Mouse (Mus musculus) liver, adult 2 months (tissue): ENCODE measurements at regions not wholly inside any gene's neighbourhood (a gene's known extent, or its start where the extent isn't known, plus 50 kb on each side); places are given as distances from the start of the nearest gene placed in this dataset.
A peak's percentile ranks its signal among the peaks of the same experiment; 100 is the strongest.

Source experiments
- DNase-seq: peaks from one replicate; pipeline ENCODE4 v3.0.0-alpha.2; 2011; ENCODE audit warnings: low read depth, low spot score; ENCODE audit errors: extremely low read depth
- H3K27ac ChIP-seq: fragments of 200-500 bp; replicated peaks from 2 replicates; pipeline ENCODE4 v1.5.1; 2012; ENCODE audit warnings: low read depth, mild to moderate bottlenecking, control low read depth, inconsistent platforms, low read length; ENCODE audit not compliant: insufficient read depth
- H3K27me3 ChIP-seq: fragments of 200-500 bp; 2 replicates; pipeline ENCODE4 v1.6.1; 2012; ENCODE audit warnings: mild to moderate bottlenecking, moderate library complexity, low read length, inconsistent platforms; ENCODE audit not compliant: control insufficient read depth, insufficient read depth
- H3K36me3 ChIP-seq: fragments of 200-500 bp; 2 replicates; pipeline ENCODE4 v1.6.1; 2012; ENCODE audit warnings: low read length, inconsistent platforms; ENCODE audit not compliant: control insufficient read depth, insufficient read depth
- H3K4me1 ChIP-seq: fragments of 200-500 bp; 2 replicates; pipeline ENCODE4 v1.6.1; 2011; ENCODE audit warnings: low read length; ENCODE audit not compliant: control insufficient read depth, insufficient read depth
- H3K4me3 ChIP-seq: fragments of 200-500 bp; 2 replicates; pipeline ENCODE4 v1.5.1; 2011; ENCODE audit warnings: low read depth, mild to moderate bottlenecking, control low read depth, low read length, moderate library complexity; ENCODE audit not compliant: insufficient read depth
- H3K79me2 ChIP-seq: fragments of 200-500 bp; 2 replicates; pipeline ENCODE4 v1.6.1; 2012; ENCODE audit warnings: inconsistent platforms, mild to moderate bottlenecking, low read length, moderate library complexity; ENCODE audit not compliant: control insufficient read depth, insufficient read depth
- H3K9ac ChIP-seq: fragments of 200-500 bp; 2 replicates; pipeline ENCODE4 v1.6.1; 2012; ENCODE audit warnings: low read depth, mild to moderate bottlenecking, control low read depth, inconsistent platforms, low read length
- CTCF ChIP-seq: fragments of 200-500 bp; IDR thresholded peaks from 2 replicates; pipeline ENCODE4 v1.5.1; 2011; ENCODE audit warnings: low read depth, low read length, control low read depth
- POLR2A ChIP-seq: fragments of 200-500 bp; IDR thresholded peaks from 2 replicates; pipeline ENCODE4 v1.6.1; 2011; ENCODE audit warnings: low read length, control low read depth; ENCODE audit not compliant: insufficient read depth; ENCODE audit errors: extremely low read depth
- WGBS: fragments of 180-500 bp; shearing (Covaris S2); methylation state at CpG from one replicate; pipeline ENCODE4 v1.1.7; 2018; 5-methylcytosine and 5-hydroxymethylcytosine counted together

DNA sequence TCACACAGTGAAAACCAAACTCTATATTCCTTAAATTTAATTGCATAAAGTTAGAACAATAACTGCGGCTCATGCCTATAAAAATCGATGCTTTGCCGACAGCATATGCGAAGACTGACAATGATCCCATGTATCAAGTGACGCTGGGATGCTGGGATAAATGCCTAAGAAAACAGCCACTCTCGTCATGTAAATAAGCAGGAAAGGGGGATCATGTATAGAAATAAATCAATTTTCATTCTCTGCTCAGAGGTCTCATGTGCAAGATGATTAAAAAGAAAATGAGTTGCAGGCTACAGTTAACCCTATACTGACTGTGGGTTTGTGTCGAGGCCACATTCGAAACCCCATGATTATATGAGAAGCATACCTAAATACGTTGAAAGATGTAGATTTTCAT, 411.2 kb downstream of the Rnd3 start:
- TF ChIP-seq CTCF (no peak), POLR2A (no peak)
- no peaks in the 10 kb centered on the region for H3K4me1 ChIP-seq
- no peak overlapping the region for H3K27ac ChIP-seq
- H3K36me3 ChIP-seq, result no peaks in the 10 kb centered on the region
- no peak overlapping the region for H3K4me3 ChIP-seq
- no peak overlapping the region for H3K9ac ChIP-seq
- DNase-seq, result no peak
- no peaks in the 10 kb centered on the region for H3K79me2 ChIP-seq
- WGBS, result 93% methylated on average over 9 of the region's 9 CpGs
- no peaks in the 10 kb centered on the region for H3K27me3 ChIP-seq

DNA sequence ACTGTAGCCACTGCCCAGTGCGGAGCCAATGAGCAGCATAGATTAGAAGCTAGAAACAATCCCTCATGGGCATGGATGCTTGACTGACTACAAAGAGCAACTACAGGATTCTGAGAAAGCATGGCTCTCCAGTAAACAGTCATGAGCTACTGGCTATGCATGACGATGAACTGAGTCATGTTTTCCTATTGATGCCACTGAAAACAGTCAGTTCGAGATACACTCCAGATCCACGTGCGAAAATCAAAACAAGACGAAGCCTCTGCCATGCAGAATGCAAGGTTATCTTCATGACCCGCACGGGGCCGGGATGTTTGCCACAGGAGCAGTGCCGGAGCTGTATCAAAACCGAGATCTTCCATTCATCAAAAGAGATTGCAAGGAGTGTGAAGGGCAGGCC, 413.9 kb downstream of the Rnd3 start:
- no peak overlapping the region for H3K4me3 ChIP-seq
- no peak for DNase-seq
- no peaks in the 10 kb centered on the region for H3K79me2 ChIP-seq
- H3K27ac ChIP-seq, result no peak overlapping the region
- H3K4me1 ChIP-seq, result no peaks in the 10 kb centered on the region
- 86% methylated on average over 11 of the region's 11 CpGs for WGBS
- no peaks in the 10 kb centered on the region for H3K36me3 ChIP-seq
- TF ChIP-seq CTCF (no peak), POLR2A (no peak)
- no peak overlapping the region for H3K9ac ChIP-seq
- H3K27me3 ChIP-seq, result no peaks in the 10 kb centered on the region

DNA sequence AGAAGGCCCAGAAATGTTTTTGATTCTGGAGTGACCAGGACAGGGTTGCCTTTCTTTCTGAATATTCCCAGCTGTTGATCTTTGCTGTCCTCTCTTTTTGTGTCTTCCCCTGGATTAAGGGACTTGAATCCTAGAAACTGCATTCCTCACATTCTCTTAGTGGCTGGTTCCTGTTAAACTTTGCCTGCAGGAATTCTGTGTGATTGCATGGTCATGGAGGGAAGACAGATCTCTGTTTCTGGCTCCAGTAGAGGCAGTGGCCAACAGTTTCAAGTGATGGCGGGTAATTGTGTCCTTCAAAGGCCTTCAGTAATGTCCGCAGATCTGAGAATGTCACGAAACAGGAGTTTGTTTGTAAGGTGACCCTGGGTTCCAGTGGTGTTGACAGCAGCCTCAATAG, 410.1 kb upstream of the Mmadhc start:
- H3K4me3 ChIP-seq, result no peak overlapping the region
- no peaks in the 10 kb centered on the region for H3K79me2 ChIP-seq
- H3K4me1 ChIP-seq, result peaks cover 2% of the 10 kb centered on the region; the same call in 1 of the 2 replicates
- no peak for TF ChIP-seq CTCF
- TF ChIP-seq POLR2A, result no peak
- H3K36me3 ChIP-seq, result no peaks in the 10 kb centered on the region
- WGBS, result 79% methylated on average over 3 of the region's 3 CpGs
- H3K27ac ChIP-seq, result no peak overlapping the region
- DNase-seq, result no peak
- H3K27me3 ChIP-seq, result no peaks in the 10 kb centered on the region
- H3K9ac ChIP-seq, result no peak overlapping the region

DNA sequence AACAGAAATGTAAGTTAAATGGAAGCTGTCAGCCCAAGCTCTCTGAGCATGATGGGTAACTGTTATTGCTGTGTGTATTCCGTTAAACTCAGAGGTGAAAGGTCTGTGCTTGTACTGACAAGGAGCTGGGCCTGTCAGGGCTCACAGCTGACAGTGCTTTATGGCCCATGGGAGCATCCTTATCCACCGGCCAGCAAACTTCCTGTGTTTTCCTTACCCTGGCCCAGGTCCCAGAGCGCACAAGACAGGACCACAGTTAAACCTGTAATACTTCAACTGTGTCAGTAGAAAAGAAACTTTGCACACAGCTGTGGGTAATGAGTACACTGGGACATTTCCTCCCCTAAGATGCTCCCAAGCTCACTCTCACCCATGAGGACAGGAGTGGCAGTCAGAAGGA, 407.7 kb upstream of the Mmadhc start:
- Histone ChIP-seq H3K79me2 (no peaks in the 10 kb centered on the region), H3K36me3 (no peaks in the 10 kb centered on the region), H3K27ac (no peak overlapping the region), H3K4me3 (no peak overlapping the region), H3K4me1 (peaks cover 2% of the 10 kb centered on the region; the same call in 1 of the 2 replicates), H3K27me3 (no peaks in the 10 kb centered on the region), H3K9ac (no peak overlapping the region)
- TF ChIP-seq POLR2A (no peak), CTCF (no peak)
- peak; percentile 21 for DNase-seq
- WGBS, result 64% methylated on average over 3 of the region's 3 CpGs

GRCm38 (mm10) chr2:50702584-50703450, 406.2 kb upstream of the Mmadhc start:
- H3K9ac ChIP-seq, result no peak overlapping the region
- no peak overlapping the region for H3K27ac ChIP-seq
- no peak overlapping the region for H3K4me3 ChIP-seq
- no peaks in the 10 kb centered on the region for H3K79me2 ChIP-seq
- 97% methylated on average over 15 of the region's 15 CpGs for WGBS
- H3K27me3 ChIP-seq, result no peaks in the 10 kb centered on the region
- H3K36me3 ChIP-seq, result no peaks in the 10 kb centered on the region
- no peak for TF ChIP-seq POLR2A
- no peak for DNase-seq
- H3K4me1 ChIP-seq, result peaks cover 2% of the 10 kb centered on the region; the same call in 1 of the 2 replicates

- no peaks in the 10 kb centered on the region for H3K4me1 ChIP-seq
- H3K9ac ChIP-seq, result no peak overlapping the region
- no peaks in the 10 kb centered on the region for H3K36me3 ChIP-seq
- TF ChIP-seq CTCF (no peak), POLR2A (no peak)
- 78% methylated on average over 6 of the region's 6 CpGs for WGBS
- no peak overlapping the region for H3K27ac ChIP-seq
- H3K79me2 ChIP-seq, result no peaks in the 10 kb centered on the region
- no peak overlapping the region for H3K4me3 ChIP-seq
- no peaks in the 10 kb centered on the region for H3K27me3 ChIP-seq
- no peak for DNase-seq
These were observed 402.2 kb upstream of the Mmadhc start for GRCm38 (mm10) chr2:50698841-50699240.
